Mouse (Mus musculus) gastrocnemius, adult 18-20 months (tissue): Measurements from ENCODE around the gene Rtl8c. TPM values are rescaled to one million over a fixed set of nuclear protein-coding genes. Genes with fewer than 3 reads are reported as not detected.
"Not testable (repeated sequence)": the region's sequence is repeated elsewhere in the genome, so short reads cannot be mapped to it uniquely, and the experiment has no call there.

Experiments used
- DNase-seq: peaks from one replicate; pipeline ENCODE4 v3.0.0; 2021; ENCODE audit warnings: low spot score
- long read RNA-seq, 2 experiments: library from polyadenylated mRNA; stranded (forward); transcript quantifications; one replicate each; pipeline ENCODE4 v2.0.0; 2021
- total RNA-seq, 2 experiments: library from RNA; stranded (reverse); gene quantifications; 2 replicates each; pipeline ENCODE4 v1.2.3; 2021

Gene Rtl8c
- 1 to 10 TPM; 3.2 to 3.9 TPM for total RNA-seq
- long read RNA-seq, experiment 1, partial matches to known transcripts: 0 of 2 reads
- long read RNA-seq, experiment 1, other reads (novel, unspliced or antisense): 2 of 2 reads
- long read RNA-seq, experiment 2, partial matches to known transcripts: 0 of 1 reads
- long read RNA-seq, experiment 2, other reads (novel, unspliced or antisense): 0 of 1 reads

DNA sequence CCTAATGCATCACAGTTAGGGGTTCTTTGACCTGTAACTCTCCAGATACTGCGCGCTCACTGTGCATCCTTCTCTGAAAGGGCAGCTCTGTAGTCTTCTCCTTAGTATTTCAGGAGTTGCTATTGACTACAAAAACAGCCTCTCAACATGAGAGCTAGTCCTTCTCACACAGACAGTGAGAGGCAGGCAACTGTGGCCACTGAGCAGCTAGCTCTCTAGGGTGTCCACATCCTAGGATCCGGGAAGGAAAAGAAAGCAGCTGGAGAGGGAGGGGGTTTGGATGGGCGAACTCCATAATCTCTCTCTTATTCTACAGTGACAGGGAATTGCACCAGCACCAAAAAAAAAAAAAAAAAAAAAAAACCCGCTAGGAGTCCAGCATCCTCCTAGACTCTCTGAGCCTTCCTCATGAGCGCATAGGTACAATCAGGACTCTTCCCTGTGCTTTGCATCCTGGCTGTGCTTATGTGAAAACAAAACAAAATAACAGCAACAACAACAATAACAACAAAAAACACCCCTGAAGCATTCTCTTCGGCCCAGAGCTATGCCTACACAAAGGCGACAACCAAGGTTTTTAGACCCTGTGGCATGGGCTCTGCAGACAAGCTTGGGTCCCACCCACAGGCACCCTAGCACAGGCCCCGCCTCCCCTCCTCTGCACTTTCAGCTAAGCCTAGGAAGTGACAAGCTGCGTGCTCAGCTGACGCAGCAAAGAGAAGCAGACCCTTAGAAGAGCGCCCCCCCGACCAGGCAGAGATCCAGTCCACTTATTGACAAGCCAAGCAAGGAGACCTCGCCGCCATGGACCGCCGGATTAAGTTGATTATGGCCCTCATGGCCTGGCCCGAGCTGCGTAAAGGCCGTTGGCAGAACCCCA lies at the start of gene Rtl8c:
Gene Rtl8c, plus strand, starts transcription at position 791 of the 880 bp plus-strand sequence.
- peak; percentile 18 for DNase-seq

DNA sequence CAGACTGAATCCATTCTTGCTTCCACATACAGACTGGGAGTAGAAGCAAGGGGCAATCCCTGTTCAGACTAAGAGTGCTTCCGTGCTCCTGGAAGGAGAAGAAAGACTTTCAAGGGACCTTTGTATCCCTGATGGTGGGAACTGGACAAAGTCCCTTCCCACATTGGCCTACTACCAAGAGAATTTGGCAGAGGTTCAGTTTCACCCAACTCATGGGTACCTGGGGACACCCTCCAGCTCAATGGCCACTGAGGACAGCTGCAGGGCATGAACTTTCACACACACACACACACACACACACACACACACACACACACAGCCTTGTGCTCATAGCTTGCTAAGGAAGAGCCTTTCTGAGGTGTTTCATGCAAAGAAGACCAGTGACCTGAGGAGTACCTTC lies 28.5 kb upstream of the Rtl8c start:
- DNase-seq: no peak

- not testable (repeated sequence) for DNase-seq
Measured at GRCm38 (mm10) chrX:53581407-53581806, 26.4 kb upstream of the Rtl8c start.

- not testable (repeated sequence) for DNase-seq
Measured at GRCm38 (mm10) chrX:53583404-53583803, 24.4 kb upstream of the Rtl8c start.

DNA sequence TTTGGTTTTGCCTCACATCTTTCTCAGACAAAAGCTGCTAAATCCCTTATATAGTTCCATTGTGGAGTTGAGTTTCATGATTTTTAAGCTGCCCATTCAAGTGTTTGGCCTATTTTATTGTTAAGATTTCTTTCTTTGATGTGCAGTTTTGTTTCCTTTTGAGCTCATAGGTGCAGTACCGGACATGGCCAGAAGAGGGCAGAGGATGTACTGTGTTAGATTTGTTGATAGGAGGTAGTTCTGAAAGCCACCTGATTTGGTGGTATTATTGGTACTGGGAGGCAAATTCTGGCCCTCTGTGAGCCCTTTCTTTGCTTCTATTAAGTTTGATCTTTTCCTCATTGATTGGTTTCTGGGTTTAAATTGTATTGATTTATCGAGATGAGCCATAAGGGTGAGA lies 7.8 kb upstream of the Rtl8c start:
- peak; percentile 21 for DNase-seq

DNA sequence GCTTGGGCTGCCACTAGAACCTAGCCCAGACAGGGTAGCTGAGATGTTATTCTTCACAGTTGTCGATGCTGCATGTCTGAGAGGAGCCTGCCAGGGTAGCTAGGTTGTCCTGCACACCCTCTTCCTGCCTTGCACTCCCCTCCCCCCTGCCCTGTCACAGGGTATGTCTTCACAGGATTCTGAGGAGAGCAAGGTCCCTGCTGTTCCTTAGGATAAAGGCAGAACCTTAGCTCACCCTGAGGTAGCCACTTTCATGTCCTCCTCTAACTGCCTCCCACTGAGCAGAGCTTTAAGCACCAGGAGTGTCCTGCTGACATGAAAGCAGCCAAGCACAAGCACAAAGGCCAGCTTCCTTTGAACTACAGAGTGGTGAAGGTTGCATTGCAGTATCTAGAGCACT lies 1.7 kb upstream of the Rtl8c start:
- DNase-seq: not testable (repeated sequence)

DNA sequence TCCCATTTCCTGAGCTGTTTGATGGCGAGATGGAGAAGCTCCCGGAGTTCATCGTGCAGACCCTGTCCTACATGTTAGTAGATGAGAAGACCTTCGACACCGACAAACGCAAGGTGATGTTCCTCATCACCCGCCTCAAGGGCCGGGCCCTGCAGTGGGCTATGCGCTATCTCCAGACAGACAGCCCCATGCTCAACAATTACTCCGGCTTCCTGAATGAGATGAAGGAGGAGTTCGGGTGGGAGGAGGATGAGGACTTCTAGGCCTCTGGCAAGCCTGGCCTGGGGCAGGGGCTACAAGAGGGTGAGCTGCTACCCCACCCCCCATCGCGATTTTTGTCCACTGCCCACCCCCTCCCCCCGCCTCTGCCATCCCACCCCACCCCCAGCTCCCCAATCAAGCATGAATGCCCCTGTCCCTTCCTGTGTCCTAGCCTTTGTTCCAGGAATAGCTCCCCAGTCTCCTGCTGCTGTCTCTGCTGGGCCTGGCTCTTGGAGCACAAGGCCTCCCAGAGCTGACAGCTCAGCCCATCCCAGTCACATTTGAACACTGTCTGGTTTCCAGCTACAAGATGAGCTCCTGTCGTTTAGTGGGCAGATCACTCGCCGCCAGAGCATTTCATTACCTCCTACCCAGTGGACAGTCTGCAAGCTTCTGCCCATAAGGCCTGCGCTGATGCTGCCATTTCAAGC lies 436 bp downstream of the Rtl8c start:
- no peak for DNase-seq

DNA sequence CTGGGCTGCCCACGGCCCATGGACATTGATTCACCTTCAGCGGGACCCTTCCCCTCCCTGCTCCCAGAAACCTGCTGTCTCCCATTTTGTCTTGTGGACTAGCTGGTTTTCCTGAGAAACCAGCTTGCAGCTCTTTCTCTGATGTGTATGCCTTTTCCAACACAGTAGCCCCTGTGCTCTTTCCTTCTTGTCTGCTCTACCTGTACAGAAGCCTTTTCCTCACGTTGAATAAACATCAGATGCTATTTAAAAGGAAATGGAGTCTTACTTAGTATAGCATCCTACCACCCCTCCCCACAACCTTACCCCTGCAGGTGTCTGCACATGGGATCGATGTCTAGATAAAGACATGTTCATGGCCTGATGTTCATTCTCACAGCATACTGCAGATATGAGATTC lies 1.0 kb downstream of the Rtl8c start, which contains the start of gene Gm14597:
Gene Gm14597, minus strand, starts transcription at position 101 of the 400 bp plus-strand sequence.
- DNase-seq: not testable (repeated sequence)

GRCm38 (mm10) chrX:53610571-53610970 lies 2.7 kb downstream of the Rtl8c start:
- peak; percentile 74 for DNase-seq

DNA sequence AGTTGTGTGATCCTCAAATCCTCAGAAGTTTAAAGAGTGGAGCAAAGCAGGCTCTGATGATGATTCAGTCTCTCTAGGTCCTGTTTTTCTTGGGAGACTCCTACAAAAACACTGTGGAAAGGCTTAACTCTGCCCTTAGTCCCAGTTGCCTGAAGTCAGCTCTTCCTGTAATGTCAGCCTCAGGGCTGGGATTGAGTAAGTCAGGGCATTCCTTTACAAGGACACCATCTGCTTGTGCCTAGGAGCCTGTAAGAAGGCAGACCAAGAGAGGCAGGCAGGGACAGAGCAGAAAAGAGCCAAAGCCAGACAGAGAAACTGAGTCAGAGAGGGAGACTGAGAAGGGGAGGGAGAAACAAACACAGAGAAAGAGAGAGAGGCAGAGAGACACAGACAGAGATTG lies 3.6 kb downstream of the Rtl8c start:
- DNase-seq: not testable (repeated sequence)

- DNase-seq: not testable (repeated sequence)
Measured at GRCm38 (mm10) chrX:53638107-53638506, 30.3 kb downstream of the Rtl8c start.

GRCm38 (mm10) chrX:53642604-53642979 lies 34.8 kb downstream of the Rtl8c start:
- not testable (repeated sequence) for DNase-seq

GRCm38 (mm10) chrX:53642980-53643961 lies 35.4 kb downstream of the Rtl8c start, which contains the start of gene Rtl8a:
Gene Rtl8a (minus strand): TSS chrX:53643682.
- peak; percentile 81 for DNase-seq

GRCm38 (mm10) chrX:53645885-53646284 lies 38.1 kb downstream of the Rtl8c start:
- no peak for DNase-seq

- not testable (repeated sequence) for DNase-seq
Measured at GRCm38 (mm10) chrX:53652917-53653316, 45.1 kb downstream of the Rtl8c start.

Other genes starting within 250 kb of the Rtl8c start
- 10 to 100 TPM; 71.1 to 87.9 TPM for gene Mospd1, start 237.5 kb upstream of the Rtl8c start, total RNA-seq
- not detected for gene Etd, start 173.1 kb upstream of the Rtl8c start, total RNA-seq
- gene Gm14597, start 947 bp downstream of the Rtl8c start, total RNA-seq: not detected
- gene Rtl8a, start 35.6 kb downstream of the Rtl8c start, total RNA-seq: 10 to 100 TPM; 63.3 to 64.5 TPM
- 10 to 100 TPM; 47.1 to 57.3 TPM for gene Rtl8b, start 62.4 kb downstream of the Rtl8c start, total RNA-seq
- gene 4930502E18Rik, start 116.8 kb downstream of the Rtl8c start, total RNA-seq: not detected
- gene 1700013H16Rik, start 149.8 kb downstream of the Rtl8c start, total RNA-seq: not detected
- not detected for gene Zfp36l3, start 168.4 kb downstream of the Rtl8c start, total RNA-seq
- under 1 TPM in 1 of 2 experiments, not detected in 1; 0.45 TPM for gene Xlr, start 189.7 kb downstream of the Rtl8c start, total RNA-seq